Comparison of ENCODE assay signal across 19 mouse cellular contexts in genomic region chr2:25493476-25493961, GRCm38 (mm10). TPM values are rescaled to one million over a fixed set of nuclear protein-coding genes. Genes with fewer than 3 reads are reported as not detected.
A peak's percentile ranks its signal among the peaks of the same experiment; 100 is the strongest.
DNase-seq lines count a peak whose midpoint lies in the region.
"Had no signal": no experiment of that assay in that cellular context is flagged by ENCODE, and none has a peak within 500 bp of the region (broad histone marks: within the 10 kb centered on the region; RNA-seq: fewer than 3 reads in every experiment).

Lcn12 (minus strand) TSS chr2:25493911.

- intact Hi-C loops in heart, postnatal 14 days (cut with DNase I), result no loop called here

- peak; percentile 83 for DNase-seq in cerebellum, adult 11-12 months
- DNase-seq in cerebellum, postnatal 4 days (ENCODE audit: low spot score in 2 of 2), result no peak
- peak; percentile 42 for DNase-seq in urinary bladder, postnatal 14 days (ENCODE audit: low spot score)
- DNase-seq in urinary bladder, postnatal 25 days (ENCODE audit: low spot score), result no peak
- peak; percentile 75 to 81 for DNase-seq in cerebellum, postnatal 14 days
- DNase-seq in heart, adult 8-10 months (ENCODE audit: low spot score), result no peak
- no peak for DNase-seq in heart, postnatal 14 days
- DNase-seq: adrenal gland, postnatal 14 days; gastrocnemius, postnatal 14 days; heart, adult 11 months; heart, postnatal 4 days; liver; lung, embryonic 14.5 days; lung, postnatal 14 days; midbrain, embryonic 14.5 days; thymus, postnatal 14 days had no signal

RNA-seq across cellular contexts. Expression of gene Lcn12, which starts in this region (rescaled TPM):
- total RNA-seq in heart, adult 8-10 months (2022), result not detected
- not detected for total RNA-seq in heart, postnatal 14 days (2021)
- total RNA-seq: adrenal gland, postnatal 14 days; gastrocnemius, postnatal 14 days; heart, postnatal 4 days; left cerebral cortex, postnatal 14 days; MEL; monocyte, adult 5-6 weeks had no signal

Comparison
In these comparisons a context has a peak if more than half of its experiments do, and no peak if none do; other contexts are left out.
1. DNase-seq: peak in cerebellum, adult 11-12 months (single experiment), urinary bladder, postnatal 14 days (single experiment) and cerebellum, postnatal 14 days (2 of 2); none in cerebellum, postnatal 4 days (0 of 2), urinary bladder, postnatal 25 days (single experiment), heart, adult 8-10 months (single experiment) and heart, postnatal 14 days (0 of 2).